Mouse (Mus musculus): Measurements from ENCODE around the gene Zfp112. TPM values are rescaled to one million over a fixed set of nuclear protein-coding genes. Genes with fewer than 3 reads are reported as not detected.

Gene Zfp112
- polyA plus RNA-seq, 1 experiment = 2.6 TPM

Other genes starting within 250 kb of the Zfp112 start
- gene Vmn1r177, start 245.9 kb upstream of the Zfp112 start, polyA plus RNA-seq (2012; rRNA removed) = not detected in 2 replicates
- not detected in 2 replicates for gene Vmn1r178, start 220.3 kb upstream of the Zfp112 start, polyA plus RNA-seq (2012; rRNA removed)
- gene Vmn1r179, start 185.3 kb upstream of the Zfp112 start, polyA plus RNA-seq (2012; rRNA removed) = not detected in 2 replicates
- gene Vmn1r180, start 161.7 kb upstream of the Zfp112 start, polyA plus RNA-seq (2012; rRNA removed) = not detected in 2 replicates
- not detected in 2 replicates for gene Vmn1r181, start 137.7 kb upstream of the Zfp112 start, polyA plus RNA-seq (2012; rRNA removed)
- gene V1rd19, start 110.6 kb upstream of the Zfp112 start, polyA plus RNA-seq (2012; rRNA removed) = not detected in 2 replicates
- gene Vmn1r183, start 59.1 kb upstream of the Zfp112 start, polyA plus RNA-seq (2012; rRNA removed) = not detected in 2 replicates
- 13.1 and 14.2 TPM in 2 replicates for gene Zfp180, start 30.4 kb upstream of the Zfp112 start, polyA plus RNA-seq (2012; rRNA removed)
- gene Zfp235, start 21.9 kb downstream of the Zfp112 start, polyA plus RNA-seq (2012; rRNA removed) = 6.0 and 6.7 TPM in 2 replicates
- 0.18 and 0.27 TPM in 2 replicates for gene Zfp114, start 62.7 kb downstream of the Zfp112 start, polyA plus RNA-seq (2012; rRNA removed)
- gene Zfp111, start 99.1 kb downstream of the Zfp112 start, polyA plus RNA-seq (2012; rRNA removed) = 3.0 and 3.6 TPM in 2 replicates
- 1.6 TPM in 2 replicates for gene Zfp109, start 125.2 kb downstream of the Zfp112 start, polyA plus RNA-seq (2012; rRNA removed)
- gene Zfp108, start 142.5 kb downstream of the Zfp112 start, polyA plus RNA-seq (2012; rRNA removed) = 1.8 and 1.9 TPM in 2 replicates
- gene Zfp93, start 158.1 kb downstream of the Zfp112 start, polyA plus RNA-seq (2012; rRNA removed) = 2.4 and 3.2 TPM in 2 replicates
- 9.0 and 9.8 TPM in 2 replicates for gene Zfp61, start 188.9 kb downstream of the Zfp112 start, polyA plus RNA-seq (2012; rRNA removed)
- 7.2 and 7.4 TPM in 2 replicates for gene Zfp94, start 204.4 kb downstream of the Zfp112 start, polyA plus RNA-seq (2012; rRNA removed)
- gene Tescl, start 221.6 kb downstream of the Zfp112 start, polyA plus RNA-seq (2012; rRNA removed) = 1.5 and 8.3 TPM in 2 replicates
- gene Lypd5, start 236.9 kb downstream of the Zfp112 start, polyA plus RNA-seq (2012; rRNA removed) = 0.04 TPM in 1 of 2 replicates, not detected in the other

All from gonadal fat pad, adult 2 months (tissue).